Mouse (Mus musculus): ENCODE results near the gene Btbd17. TPM values are rescaled to one million over a fixed set of nuclear protein-coding genes. Genes with fewer than 3 reads are reported as not detected.

Gene Btbd17
- polyA plus RNA-seq, 1 experiment from 2014 or later: 0.87 TPM

GRCm38 (mm10) chr11:114787611-114788010, 8.1 kb downstream of the Btbd17 start:
- Histone ChIP-seq H3K4me1 (ENCODE audit: control insufficient read depth, insufficient read depth, low read length) (peaks cover 13% of the 10 kb centered on the region; the same call in 1 of the 2 replicates), H3K36me3 (ENCODE audit: control insufficient read depth, insufficient read depth, low read length) (no peaks in the 10 kb centered on the region), H3K27ac (ENCODE audit: low read length) (no peak overlapping the region), H3K27me3 (replicated peaks; ENCODE audit: control insufficient read depth, insufficient read depth, low read length) (peaks cover 72% of the 10 kb centered on the region), H3K9me3 (ENCODE audit: control insufficient read depth, low read length) (no peaks in the 10 kb centered on the region), H3K4me3 (ENCODE audit: low read length) (no peak overlapping the region), H3K9ac (ENCODE audit: low read depth, low read length) (no peak overlapping the region), H3K4me2 (ENCODE audit: low read depth, low read length) (no peak overlapping the region)
- 81% methylated on average over 3 of the region's 3 CpGs for WGBS
- ATAC-seq: no peak

- ATAC-seq: peak; percentile 37; the same call in 1 of the 2 replicates
Observed at GRCm38 (mm10) chr11:114786326-114786725, 9.4 kb downstream of the Btbd17 start.

DNA sequence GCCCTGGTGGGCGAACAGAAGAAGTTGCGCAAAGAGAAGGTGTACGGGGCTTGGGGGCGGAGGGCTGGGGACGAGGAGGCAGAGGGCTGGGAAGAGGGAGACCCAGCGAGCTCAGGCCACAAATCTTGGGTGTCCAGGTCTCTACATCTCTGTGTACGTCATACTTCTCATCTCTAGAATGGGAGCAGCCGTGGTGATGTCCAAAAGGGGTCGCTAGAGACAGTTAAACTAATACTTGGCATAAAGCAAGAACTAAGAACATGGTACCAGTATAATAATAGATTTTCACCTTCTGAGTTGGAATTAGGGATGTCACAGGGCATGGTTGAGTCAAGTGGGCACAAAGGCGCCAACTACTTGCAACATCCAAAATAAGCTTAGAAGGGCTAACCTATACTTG, 9.9 kb downstream of the Btbd17 start:
- peaks cover 57% of the 10 kb centered on the region for H3K27me3 ChIP-seq (replicated peaks; ENCODE audit: control insufficient read depth, insufficient read depth, low read length)
- peak overlapping the region; percentile 46 for H3K4me2 ChIP-seq (ENCODE audit: low read depth, low read length)
- 51% methylated on average over 10 of the region's 10 CpGs for WGBS
- H3K4me1 ChIP-seq (ENCODE audit: control insufficient read depth, insufficient read depth, low read length): peaks cover 4% of the 10 kb centered on the region; the same call in 1 of the 2 replicates
- no peaks in the 10 kb centered on the region for H3K9me3 ChIP-seq (ENCODE audit: control insufficient read depth, low read length)
- no peak for ATAC-seq
- H3K9ac ChIP-seq (ENCODE audit: low read depth, low read length): 0 out of 2 replicates have a peak overlapping the region, but pooled peaks have one; percentile 33
- H3K4me3 ChIP-seq (ENCODE audit: low read length): peak overlapping the region; percentile 34
- no peak overlapping the region for H3K27ac ChIP-seq (ENCODE audit: low read length)
- H3K36me3 ChIP-seq (ENCODE audit: control insufficient read depth, insufficient read depth, low read length): no peaks in the 10 kb centered on the region

More at GRCm38 (mm10) chr11:114786326-114786725, 9.4 kb downstream of the Btbd17 start:
- Histone ChIP-seq H3K9me3 (ENCODE audit: control insufficient read depth, low read length) (no peaks in the 10 kb centered on the region), H3K4me3 (ENCODE audit: low read length) (peak overlapping the region; percentile 34), H3K36me3 (ENCODE audit: control insufficient read depth, insufficient read depth, low read length) (no peaks in the 10 kb centered on the region), H3K4me1 (ENCODE audit: control insufficient read depth, insufficient read depth, low read length) (peaks cover 4% of the 10 kb centered on the region; the same call in 1 of the 2 replicates), H3K4me2 (ENCODE audit: low read depth, low read length) (peak overlapping the region; percentile 46), H3K9ac (ENCODE audit: low read depth, low read length) (0 out of 2 replicates have a peak overlapping the region, but pooled peaks have one; percentile 33), H3K27ac (ENCODE audit: low read length) (no peak overlapping the region), H3K27me3 (replicated peaks; ENCODE audit: control insufficient read depth, insufficient read depth, low read length) (peaks cover 60% of the 10 kb centered on the region)
- WGBS: 2% methylated on average over 43 of the region's 43 CpGs

- Histone ChIP-seq H3K27ac (ENCODE audit: low read length) (no peak overlapping the region), H3K9ac (ENCODE audit: low read depth, low read length) (no peak overlapping the region), H3K36me3 (ENCODE audit: control insufficient read depth, insufficient read depth, low read length) (no peaks in the 10 kb centered on the region), H3K9me3 (ENCODE audit: control insufficient read depth, low read length) (no peaks in the 10 kb centered on the region), H3K4me1 (ENCODE audit: control insufficient read depth, insufficient read depth, low read length) (no peaks in the 10 kb centered on the region), H3K4me2 (ENCODE audit: low read depth, low read length) (no peak overlapping the region), H3K4me3 (ENCODE audit: low read length) (no peak overlapping the region), H3K27me3 (replicated peaks; ENCODE audit: control insufficient read depth, insufficient read depth, low read length) (peaks cover 9% of the 10 kb centered on the region)
- no peak for ATAC-seq
- WGBS: 40% methylated on average over 9 of the region's 9 CpGs
Observed at GRCm38 (mm10) chr11:114780076-114780475, 15.7 kb downstream of the Btbd17 start.

- no peak for ATAC-seq
- Histone ChIP-seq H3K9me3 (ENCODE audit: control insufficient read depth, low read length) (no peaks in the 10 kb centered on the region), H3K36me3 (ENCODE audit: control insufficient read depth, insufficient read depth, low read length) (no peaks in the 10 kb centered on the region), H3K27me3 (replicated peaks; ENCODE audit: control insufficient read depth, insufficient read depth, low read length) (0 out of 2 replicates have a peak, but pooled peaks cover 2% of the 10 kb centered on the region), H3K4me3 (ENCODE audit: low read length) (no peak overlapping the region), H3K9ac (ENCODE audit: low read depth, low read length) (no peak overlapping the region), H3K4me2 (ENCODE audit: low read depth, low read length) (no peak overlapping the region), H3K4me1 (ENCODE audit: control insufficient read depth, insufficient read depth, low read length) (no peaks in the 10 kb centered on the region), H3K27ac (ENCODE audit: low read length) (no peak overlapping the region)
- 57% methylated on average over 2 of the region's 2 CpGs for WGBS
Observed at GRCm38 (mm10) chr11:114771896-114772295, 23.8 kb downstream of the Btbd17 start.

DNA sequence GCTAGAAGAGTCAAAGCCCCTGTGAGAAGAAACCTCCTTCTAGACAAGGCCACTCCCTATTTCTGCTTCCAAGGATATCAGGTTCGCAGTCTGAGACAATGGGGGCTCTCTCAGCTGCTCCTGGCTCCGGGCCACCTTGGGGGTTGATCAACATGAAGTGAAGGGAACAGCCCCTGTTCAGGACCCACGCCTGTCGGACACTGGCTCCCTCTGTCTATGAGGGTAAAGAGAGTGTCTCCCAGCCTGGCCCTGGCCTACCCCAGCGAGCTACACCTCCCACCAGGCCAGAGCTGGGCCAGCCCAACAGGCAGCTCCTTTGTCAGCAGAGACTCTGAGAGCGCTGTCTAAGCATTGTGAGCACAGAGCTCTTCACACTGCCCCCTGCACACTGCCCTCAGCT, 25.8 kb downstream of the Btbd17 start:
- no peak for ATAC-seq
- no peak overlapping the region for H3K9ac ChIP-seq (ENCODE audit: low read depth, low read length)
- 57% methylated on average over 6 of the region's 6 CpGs for WGBS
- no peak overlapping the region for H3K27ac ChIP-seq (ENCODE audit: low read length)
- no peak overlapping the region for H3K4me2 ChIP-seq (ENCODE audit: low read depth, low read length)
- no peak overlapping the region for H3K4me3 ChIP-seq (ENCODE audit: low read length)
- peaks cover 2% of the 10 kb centered on the region; the same call in 1 of the 2 replicates for H3K27me3 ChIP-seq (replicated peaks; ENCODE audit: control insufficient read depth, insufficient read depth, low read length)
- peaks cover 4% of the 10 kb centered on the region; the same call in 1 of the 2 replicates for H3K4me1 ChIP-seq (ENCODE audit: control insufficient read depth, insufficient read depth, low read length)
- no peaks in the 10 kb centered on the region for H3K36me3 ChIP-seq (ENCODE audit: control insufficient read depth, insufficient read depth, low read length)
- H3K9me3 ChIP-seq (ENCODE audit: control insufficient read depth, low read length): no peaks in the 10 kb centered on the region

- Histone ChIP-seq H3K4me2 (ENCODE audit: low read depth, low read length) (peak within 1 kb of the TSS; percentile 96), H3K9ac (ENCODE audit: low read depth, low read length) (peak within 1 kb of the TSS; percentile 64), H3K4me3 (ENCODE audit: low read length) (peak within 1 kb of the TSS; percentile 59), H3K27me3 (replicated peaks; ENCODE audit: control insufficient read depth, insufficient read depth, low read length) (peaks cover 4% of the 10 kb centered on the region; the same call in 1 of the 2 replicates), H3K9me3 (ENCODE audit: control insufficient read depth, low read length) (no peaks in the 10 kb centered on the region), H3K36me3 (ENCODE audit: control insufficient read depth, insufficient read depth, low read length) (no peaks in the 10 kb centered on the region), H3K4me1 (ENCODE audit: control insufficient read depth, insufficient read depth, low read length) (peaks cover 8% of the 10 kb centered on the region; the same call in 1 of the 2 replicates), H3K27ac (ENCODE audit: low read length) (no peak within 1 kb of the TSS)
- 3% methylated on average over 51 of the region's 51 CpGs for WGBS
- ATAC-seq: peak; percentile 93
Observed at GRCm38 (mm10) chr11:114764820-114765818, 30.6 kb downstream of the Btbd17 start, which contains the start of gene Kif19a. Gene Kif19a (plus strand): TSS chr11:114765388.

- Histone ChIP-seq H3K4me3 (ENCODE audit: low read length) (no peak overlapping the region), H3K4me1 (ENCODE audit: control insufficient read depth, insufficient read depth, low read length) (no peaks in the 10 kb centered on the region), H3K9me3 (ENCODE audit: control insufficient read depth, low read length) (no peaks in the 10 kb centered on the region), H3K4me2 (ENCODE audit: low read depth, low read length) (no peak overlapping the region), H3K9ac (ENCODE audit: low read depth, low read length) (no peak overlapping the region), H3K27ac (ENCODE audit: low read length) (no peak overlapping the region), H3K27me3 (replicated peaks; ENCODE audit: control insufficient read depth, insufficient read depth, low read length) (no peaks in the 10 kb centered on the region), H3K36me3 (ENCODE audit: control insufficient read depth, insufficient read depth, low read length) (no peaks in the 10 kb centered on the region)
- 0 out of 2 replicates have a peak, but pooled peaks have one; percentile 55 for ATAC-seq
- whole genome bisulfite sequencing: 53% methylated on average over 12 of the region's 12 CpGs
Observed at GRCm38 (mm10) chr11:114747564-114748138, 48.1 kb downstream of the Btbd17 start.

DNA sequence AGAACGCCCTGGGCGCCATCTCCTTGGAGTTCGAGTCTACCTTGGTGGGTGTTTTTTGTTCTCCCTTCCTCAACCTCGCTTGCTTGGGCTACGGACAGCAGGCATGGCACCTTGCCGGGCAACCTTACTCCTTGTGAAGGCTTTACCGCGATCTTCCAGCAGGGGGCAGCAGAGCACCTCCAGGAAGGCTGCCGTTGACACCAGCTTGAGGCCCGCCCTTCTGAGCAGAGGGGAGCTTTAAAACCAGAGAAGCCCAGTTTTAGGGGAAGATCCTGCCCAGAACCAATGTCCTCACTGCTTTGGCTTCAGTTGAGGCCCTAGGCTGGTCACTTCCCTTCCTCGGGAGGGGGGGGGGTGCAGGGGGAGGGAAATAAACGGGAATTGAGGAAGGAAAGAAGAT, 50.6 kb downstream of the Btbd17 start:
- Histone ChIP-seq H3K36me3 (ENCODE audit: control insufficient read depth, insufficient read depth, low read length) (no peaks in the 10 kb centered on the region), H3K9me3 (ENCODE audit: control insufficient read depth, low read length) (no peaks in the 10 kb centered on the region), H3K27me3 (replicated peaks; ENCODE audit: control insufficient read depth, insufficient read depth, low read length) (no peaks in the 10 kb centered on the region), H3K4me1 (ENCODE audit: control insufficient read depth, insufficient read depth, low read length) (no peaks in the 10 kb centered on the region), H3K4me3 (ENCODE audit: low read length) (peak overlapping the region; percentile 22; the same call in 1 of the 2 replicates), H3K9ac (ENCODE audit: low read depth, low read length) (no peak overlapping the region; the same call in 1 of the 2 replicates), H3K27ac (ENCODE audit: low read length) (no peak overlapping the region), H3K4me2 (ENCODE audit: low read depth, low read length) (peak overlapping the region; percentile 30; the same call in 1 of the 2 replicates)
- ATAC-seq: peak; percentile 84
- 2% methylated on average over 12 of the region's 12 CpGs for WGBS
